Mouse (Mus musculus): Measurements from ENCODE around the gene Dnajb1.

Dnajb1 gene

DNA sequence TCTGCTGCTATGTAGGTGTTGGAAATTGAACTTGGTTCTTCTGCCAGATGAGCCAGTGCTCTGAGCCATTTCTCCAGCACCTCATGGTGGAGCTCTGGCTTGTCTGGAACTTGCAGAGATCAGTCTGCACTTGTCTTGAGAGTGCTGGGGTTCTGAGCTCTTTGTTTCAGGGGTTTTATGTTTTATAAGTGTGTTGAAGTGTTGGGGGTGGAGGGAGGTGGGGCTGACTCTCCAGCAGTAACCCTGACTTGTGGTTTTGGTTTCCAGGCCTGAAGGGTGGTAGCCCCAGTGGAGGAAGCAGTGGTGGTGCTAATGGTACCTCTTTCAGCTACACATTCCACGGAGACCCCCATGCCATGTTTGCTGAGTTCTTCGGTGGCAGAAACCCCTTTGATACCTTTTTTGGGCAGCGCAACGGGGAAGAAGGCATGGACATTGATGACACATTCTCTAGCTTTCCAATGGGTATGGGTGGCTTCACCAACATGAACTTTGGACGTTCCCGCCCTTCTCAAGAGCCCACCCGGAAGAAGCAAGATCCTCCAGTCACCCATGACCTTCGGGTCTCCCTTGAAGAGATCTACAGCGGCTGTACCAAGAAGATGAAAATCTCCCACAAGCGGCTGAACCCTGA is 1.7 kb downstream of the Dnajb1 start:
- DNase-seq (ENCODE audit: extremely low read depth, low read depth, low spot score): no peak

DNA sequence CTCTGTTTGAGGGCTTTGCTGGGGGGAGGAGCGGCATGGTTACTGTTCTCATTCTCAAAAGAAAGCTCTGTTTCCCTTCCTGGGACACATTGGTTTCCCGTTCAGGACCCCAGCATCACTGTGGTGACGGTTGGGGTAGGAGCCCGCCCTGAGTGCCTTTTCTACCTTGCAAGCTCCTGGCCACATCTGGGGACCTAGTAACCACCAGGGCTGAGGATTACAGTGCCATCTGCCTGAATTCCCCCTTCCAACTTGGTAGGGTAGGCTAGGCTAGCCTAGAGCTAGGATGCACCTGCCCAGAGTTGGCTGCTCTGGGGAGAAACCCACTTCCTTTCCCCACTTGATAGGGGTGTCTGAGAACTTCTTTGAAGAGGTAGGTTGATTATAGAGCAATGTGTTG is 3.9 kb downstream of the Dnajb1 start:
- DNase-seq (ENCODE audit: extremely low read depth, low read depth, low spot score): no peak

DNA sequence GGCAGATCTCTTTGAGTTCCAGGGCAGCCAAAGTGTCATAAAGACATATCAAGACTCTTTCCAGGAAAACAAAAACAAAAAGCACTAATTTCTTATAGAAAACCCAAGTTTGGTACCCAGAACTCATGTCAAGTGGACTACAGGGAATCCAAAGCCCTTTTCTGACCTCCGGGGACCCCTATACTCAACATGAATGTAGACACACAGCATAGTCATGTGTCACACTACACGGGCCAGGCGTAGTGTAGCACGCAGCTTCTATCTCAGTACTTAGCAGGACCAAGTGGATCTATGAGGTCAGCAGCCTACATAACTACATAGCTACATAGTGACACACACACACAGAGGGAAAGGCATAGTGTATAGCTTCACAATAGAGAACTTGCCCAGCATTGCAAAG is 5.7 kb downstream of the Dnajb1 start:
- DNase-seq (ENCODE audit: extremely low read depth, low read depth, low spot score): no peak

DNA sequence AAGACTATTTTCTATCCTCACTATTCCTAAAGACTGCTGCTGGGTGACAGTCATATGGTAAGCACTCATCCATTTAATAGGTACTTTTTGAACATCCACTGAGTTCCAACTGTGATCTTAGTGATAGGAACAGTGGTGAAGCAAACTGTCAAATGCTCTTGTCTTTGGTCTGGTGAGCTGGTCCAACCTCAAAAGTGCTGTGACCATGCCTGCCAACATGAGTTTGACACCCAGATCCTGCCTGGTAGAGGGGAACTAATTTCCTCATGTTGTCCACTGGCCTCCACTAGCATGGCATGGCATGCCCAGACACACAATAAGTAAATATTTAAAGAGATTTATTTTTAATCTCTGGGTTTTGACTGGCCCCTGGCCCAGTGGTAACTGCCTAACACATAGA is 8.6 kb downstream of the Dnajb1 start:
- DNase-seq (ENCODE audit: extremely low read depth, low read depth, low spot score): peak; percentile 87

DNA sequence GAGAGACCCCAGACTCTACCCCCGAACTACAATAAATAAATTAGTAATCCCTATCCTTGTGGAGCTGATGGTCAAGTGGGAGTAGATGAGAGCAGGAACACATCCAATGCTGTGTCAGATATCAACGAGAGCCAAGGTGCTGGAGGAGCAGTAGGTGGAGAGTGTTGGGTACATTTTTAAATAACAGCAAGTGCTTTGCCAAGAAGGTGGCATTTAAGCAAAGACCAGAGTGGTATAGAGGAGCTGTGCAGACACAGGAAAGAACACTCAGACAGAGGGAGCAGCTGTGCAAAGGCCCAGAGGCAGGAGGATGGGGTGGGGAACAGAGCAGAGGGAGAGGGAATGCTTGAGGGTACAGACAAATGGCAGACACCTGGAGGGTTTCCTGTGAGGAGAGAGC is 9.1 kb downstream of the Dnajb1 start:
- no peak for DNase-seq (ENCODE audit: extremely low read depth, low read depth, low spot score)

DNA sequence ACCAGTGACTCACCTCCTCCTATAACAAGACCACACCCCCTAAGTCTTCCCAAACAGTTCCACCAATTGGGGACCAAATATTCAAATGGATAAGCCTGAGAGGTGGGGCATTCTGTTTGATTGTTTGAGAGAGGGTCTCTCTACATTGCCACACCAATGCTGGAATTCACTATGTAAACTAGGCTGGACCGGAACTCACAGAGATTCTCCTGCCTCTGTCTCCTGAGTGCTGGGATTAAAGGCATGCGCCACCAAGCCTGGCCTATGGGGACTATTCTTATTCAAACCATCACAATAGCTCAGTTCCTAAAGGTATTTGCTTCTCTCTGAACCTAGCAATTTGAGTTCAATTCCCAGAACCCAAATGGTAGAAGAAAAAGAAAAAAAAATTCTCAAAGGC is 10.6 kb downstream of the Dnajb1 start:
- no peak for DNase-seq (ENCODE audit: extremely low read depth, low read depth, low spot score)

DNA sequence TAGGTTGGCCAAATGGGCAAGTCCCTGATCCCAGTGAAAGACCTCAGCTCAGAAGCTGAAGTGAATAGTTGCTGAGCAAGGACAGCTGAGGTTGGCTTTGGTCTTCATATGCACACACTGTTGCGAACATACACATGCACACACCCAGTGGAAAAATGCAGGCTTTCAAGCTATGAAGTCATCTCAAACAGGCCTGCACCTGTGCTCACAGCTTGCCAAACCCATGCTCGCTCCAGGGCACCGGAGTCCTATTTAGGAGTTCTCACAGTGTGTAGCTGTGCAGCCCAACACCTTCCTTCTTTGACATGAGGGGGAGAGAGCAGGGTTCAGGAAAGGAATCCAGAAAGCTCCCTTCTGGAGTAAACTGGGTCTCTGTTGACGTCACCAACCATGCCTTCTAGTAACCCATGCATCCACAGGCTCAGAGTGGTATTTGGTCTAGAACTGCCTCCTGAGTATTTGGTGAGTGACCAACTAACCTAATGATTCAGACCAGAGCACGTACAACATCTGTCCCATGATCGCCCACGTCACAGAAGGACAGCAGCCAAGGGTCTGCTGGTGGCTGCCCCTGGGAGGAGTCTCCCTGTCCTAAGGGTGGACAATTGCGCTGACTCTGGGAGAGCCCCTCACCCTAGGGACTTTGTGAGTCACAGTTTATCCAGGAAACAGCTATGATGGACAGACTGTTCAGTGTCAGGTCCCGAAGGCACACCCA is 11.7 kb downstream of the Dnajb1 start:
- DNase-seq (ENCODE audit: extremely low read depth, low read depth, low spot score): peak; percentile 90

DNA sequence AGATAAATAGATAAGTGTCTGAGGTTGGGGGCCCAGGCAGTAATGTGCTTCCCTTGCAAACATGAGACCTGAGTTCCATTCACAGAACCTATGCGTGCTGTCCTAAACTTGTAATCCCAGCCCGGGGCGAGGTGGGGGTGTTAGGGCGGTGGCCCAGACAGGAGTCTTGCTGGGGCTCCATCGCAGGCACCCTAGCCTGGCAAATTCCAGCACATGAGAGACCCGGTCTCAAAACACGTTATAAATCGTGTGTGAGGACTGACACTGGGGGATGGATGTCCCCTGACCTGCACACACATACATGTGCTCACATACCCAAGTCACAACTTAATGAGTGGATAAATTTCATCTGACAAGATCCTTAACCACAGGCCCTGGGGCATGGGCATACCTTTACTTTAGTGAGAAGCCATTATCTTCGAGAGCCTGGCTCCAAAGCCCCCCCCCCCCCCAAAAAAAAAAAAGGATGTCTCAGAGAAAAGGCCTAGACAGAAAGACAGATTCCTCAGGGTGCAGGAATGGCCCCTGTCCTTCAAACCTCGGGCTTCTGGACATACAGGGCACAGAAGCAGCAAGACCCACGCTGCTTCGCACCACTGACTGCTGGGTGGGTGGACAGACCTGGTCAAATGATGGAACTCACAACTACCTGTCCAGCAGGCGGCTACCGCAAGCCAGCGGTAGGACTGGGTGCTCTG is 13.8 kb downstream of the Dnajb1 start:
- no peak for DNase-seq (ENCODE audit: extremely low read depth, low read depth, low spot score)

DNA sequence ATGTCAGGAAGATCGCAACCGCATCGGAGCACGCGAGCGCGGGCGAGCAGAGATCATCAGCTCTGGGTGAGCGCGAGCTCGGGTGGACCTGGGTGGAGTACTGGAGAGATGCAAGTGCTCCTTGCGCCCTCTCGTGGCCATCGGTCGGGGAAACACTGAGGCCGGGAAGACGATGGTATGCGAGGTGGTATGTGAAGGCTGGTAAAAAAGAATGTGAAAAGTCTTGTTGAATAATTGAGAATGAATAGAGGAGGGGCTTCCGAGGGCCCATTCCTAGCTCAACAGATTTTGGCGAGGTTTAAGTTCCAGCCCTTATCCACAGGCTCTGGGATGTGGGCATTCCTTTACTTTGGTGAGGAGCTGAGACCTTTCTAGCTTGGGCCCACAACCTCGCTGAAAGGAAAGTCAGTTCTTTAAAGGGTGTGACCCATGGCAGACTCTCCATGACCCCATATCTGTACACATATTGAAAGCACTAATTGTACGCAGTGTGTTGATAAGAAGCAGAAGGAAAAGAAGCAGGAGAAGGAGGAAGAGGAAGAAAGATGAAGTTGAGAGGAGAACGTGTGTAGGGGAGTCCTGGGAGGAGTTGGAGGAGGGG is 14.5 kb downstream of the Dnajb1 start:
- DNase-seq (ENCODE audit: extremely low read depth, low read depth, low spot score): no peak

DNA sequence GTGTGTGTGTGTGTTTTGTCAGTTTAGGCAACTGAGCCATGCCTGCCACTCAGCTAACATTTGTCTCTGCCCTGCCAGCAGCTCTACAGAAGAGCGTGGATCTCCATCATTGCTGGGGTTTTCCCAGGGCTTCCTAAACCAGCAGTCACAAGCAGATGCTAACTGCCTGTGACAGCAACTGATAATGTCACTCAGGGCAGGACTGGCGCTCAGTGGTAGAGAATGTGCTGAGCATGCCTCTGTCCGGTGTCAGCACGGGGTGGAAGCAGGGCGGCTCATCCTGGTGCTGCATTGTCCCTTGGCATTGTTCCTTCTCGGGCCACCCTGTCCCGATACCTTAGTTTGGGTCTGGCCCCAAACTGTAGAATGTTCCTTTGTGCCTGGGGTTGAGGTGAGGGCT is 15.6 kb downstream of the Dnajb1 start:
- no peak for DNase-seq (ENCODE audit: extremely low read depth, low read depth, low spot score)

DNA sequence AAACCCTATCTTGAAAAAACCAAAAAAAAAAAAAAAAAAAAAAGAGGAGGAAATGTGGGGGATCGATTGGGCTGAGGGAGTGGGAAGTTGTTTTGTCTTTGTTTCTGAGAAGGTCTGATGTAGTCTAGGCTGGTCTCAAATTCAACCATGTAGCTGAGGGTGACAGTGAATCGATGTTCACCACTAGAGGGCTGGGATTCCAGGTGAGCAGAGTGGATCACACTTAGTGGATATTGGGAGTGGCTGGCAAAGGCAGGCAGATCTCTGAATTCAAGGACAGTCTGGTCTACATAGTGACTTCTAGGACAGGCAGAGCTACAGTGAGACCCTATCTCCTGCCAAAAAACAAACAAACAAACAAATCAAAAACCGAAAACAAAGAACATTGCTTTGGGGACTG is 16.7 kb downstream of the Dnajb1 start:
- no peak for DNase-seq (ENCODE audit: extremely low read depth, low read depth, low spot score)

DNA sequence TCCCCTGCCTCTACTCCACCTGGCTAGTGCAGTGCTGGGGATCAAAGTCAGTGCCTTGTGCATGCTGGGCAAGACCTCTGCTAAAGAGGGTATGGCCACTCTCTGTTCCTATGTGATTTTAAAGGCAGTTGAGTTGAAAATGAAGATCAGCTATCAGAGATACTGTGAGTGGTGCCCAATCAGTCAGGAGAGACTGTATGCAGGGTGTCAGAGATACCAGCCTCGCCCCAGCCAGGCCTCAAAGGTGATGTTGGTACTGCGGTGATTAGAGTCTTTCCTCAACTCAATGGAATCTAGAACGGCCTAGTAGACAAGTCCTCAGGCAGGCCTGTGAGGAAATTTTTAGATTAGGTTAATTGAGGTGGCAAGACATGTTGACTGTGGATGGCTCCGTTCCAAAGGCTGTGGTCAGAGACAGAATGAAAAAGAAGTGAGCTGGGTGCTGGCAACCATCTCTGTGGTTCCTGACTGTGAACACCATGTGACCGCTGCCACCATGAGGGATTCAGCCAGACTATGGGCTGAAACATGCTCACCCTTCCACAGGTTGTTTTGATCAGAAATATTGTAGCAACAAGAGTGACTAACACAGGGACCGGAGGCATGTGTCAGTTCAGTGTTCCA is 17.8 kb downstream of the Dnajb1 start:
- DNase-seq (ENCODE audit: extremely low read depth, low read depth, low spot score): no peak

DNA sequence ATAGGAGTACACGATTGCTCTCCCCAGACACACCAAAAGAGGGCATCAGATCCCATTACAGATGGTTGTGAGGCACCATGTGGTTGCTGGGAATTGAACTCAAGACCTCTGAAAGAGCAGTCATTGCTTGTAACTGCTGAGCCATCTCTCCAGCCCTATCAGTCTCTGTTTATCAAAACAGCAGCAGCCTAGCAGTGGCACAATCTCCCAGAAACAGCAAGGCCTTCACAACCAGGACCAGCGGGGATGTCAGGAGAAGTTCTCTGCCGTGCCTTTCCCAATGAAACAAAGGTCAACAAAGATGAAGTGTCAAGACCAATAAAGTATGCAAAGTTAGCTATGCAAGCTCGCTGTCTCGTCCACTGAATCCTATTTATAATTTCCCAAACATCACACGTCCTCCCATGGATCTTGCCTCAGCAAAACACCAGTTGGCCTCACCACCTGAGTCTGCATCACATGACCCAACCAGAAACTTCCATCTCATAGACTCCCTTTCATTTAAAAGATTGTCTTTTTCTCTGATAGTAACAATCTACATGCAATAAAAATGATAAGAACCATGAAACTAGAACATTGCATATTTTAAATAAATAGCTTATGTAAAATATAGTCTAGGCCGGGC is 24.2 kb downstream of the Dnajb1 start:
- no peak for DNase-seq (ENCODE audit: extremely low read depth, low read depth, low spot score)

DNA sequence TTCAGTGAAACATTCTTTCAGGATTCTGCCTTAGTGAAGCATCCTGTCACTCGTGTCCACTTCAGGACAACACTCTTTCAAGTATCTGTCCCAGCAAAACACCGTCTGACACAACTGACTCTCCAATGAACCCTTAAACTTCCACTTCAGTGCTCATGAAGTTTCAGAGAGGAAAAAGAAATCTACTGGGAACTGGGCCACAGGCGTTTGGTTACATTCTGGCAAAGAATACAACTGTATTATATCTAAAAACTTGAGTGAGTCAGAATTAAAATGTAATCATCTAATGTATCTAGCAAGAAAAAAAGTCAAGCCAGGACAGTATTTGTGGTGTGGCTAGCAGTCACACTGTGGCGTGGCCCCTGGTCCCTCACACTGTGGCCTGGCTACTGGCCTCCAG is 30.9 kb downstream of the Dnajb1 start:
- no peak for DNase-seq (ENCODE audit: extremely low read depth, low read depth, low spot score)

DNA sequence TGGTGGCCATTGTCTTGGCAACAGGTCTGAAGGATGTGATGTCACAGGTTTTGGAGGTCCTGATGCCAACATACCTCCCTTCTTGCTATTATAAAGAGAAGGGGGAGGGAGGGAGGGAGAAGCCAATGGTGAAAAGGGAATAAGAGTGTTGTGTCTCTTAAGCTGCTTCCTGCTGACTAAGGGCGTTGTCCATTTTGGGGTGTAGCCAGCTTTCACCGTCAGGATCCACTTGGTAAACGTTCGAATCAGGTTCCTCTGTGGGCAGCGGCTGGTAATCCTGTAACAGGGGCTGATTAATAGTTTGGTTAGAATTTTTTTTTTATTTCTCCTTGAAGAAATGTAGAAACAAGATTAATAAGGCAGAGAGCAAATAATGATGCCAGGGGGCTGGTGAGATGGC is 31.7 kb downstream of the Dnajb1 start:
- DNase-seq (ENCODE audit: extremely low read depth, low read depth, low spot score): no peak

DNA sequence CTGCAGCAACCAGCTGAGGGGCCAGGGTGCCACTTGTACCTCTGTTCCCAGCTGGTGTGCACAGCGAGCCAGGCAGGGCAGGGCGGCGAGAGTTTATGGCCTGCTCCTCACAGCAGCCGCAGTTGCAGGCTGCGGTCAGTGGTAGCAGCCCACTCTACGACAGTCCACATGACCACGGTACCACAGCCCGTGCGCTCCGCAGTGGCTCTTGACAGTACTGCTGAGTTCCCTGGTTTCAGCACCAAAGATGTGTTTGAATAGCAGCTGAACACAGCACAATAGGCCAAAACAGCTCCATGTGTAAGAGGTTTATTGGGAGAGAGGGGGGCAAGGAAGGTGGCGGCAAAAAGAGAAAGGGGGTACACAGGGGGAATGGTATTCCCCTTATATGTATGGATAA is 39.5 kb downstream of the Dnajb1 start:
- no peak for DNase-seq (ENCODE audit: extremely low read depth, low read depth, low spot score)

DNA sequence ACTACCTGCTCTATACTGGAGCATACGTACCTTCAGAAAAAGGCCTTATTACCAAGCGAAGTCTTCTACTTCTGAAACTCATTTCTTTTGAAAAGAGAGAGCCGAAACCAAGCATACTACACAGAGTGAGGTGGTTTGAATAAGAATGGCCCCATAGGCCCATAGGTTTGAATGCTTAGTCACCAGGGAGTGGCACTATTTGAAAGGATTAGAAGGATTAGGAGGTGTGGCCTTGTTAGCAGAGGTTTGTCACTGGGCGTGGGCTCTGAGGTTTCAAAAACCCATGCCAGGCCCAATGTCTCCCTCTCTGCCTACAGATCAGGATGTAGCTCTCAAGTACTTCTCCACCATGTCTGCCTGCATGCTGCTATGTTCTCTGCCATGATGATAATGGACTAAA is 40.0 kb downstream of the Dnajb1 start:
- no peak for DNase-seq (ENCODE audit: extremely low read depth, low read depth, low spot score)

DNA sequence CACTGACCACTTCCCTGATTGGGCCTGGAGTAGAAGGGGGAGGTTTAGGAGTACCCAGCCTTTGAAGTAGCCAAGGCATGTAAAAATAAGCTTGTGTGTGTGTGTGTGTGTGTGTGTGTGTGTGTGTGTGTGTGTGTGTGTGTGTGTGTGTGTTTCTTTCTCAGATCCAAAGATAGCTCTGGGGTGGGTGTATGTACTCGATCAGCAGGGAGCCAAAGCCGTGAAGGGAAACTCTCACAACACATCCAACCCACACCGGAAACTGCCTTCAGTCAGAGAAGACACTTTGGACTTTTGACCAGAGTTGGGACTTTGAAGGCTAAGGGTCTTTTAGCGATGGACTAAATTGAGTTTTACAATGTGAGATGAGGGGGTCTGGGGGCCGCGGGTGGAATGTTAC is 41.7 kb downstream of the Dnajb1 start:
- no peak for DNase-seq (ENCODE audit: extremely low read depth, low read depth, low spot score)

DNA sequence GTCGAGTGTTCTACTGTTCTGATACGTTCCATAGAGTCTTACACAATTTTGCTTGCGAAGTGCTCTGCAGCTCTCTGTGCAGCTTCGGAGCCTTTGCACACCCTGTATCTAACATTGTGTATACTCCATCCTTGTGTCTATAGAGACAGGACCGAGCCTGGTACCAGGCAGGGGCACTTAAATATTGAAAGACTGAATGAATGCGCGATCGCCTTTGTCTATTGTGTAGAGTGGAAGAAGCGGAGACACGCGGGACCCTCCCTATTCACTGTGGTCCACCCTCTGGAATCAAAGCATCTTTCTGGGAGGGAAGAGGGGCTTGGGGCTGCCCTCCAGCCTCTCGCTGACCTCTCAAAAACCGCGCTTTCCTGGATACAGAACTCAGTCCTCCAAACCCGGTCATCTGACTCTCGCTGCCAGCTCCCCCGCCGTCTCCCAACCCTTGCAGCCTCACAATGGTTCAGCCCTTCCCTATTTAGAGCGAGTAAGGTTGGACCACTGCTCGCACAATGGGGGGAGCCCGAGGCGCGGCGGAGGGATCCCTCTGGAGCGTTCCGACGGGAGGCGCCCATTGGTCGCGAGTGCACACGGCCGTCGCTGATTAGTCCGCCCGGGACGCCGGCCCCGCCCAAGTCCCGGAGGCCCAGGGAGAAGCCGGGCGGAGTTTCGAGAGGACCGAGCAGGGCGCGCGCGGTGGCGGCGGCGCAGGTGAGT is 44.2 kb downstream of the Dnajb1 start, which contains the start of gene Gipc1:
Gipc1 (plus strand) TSS at position 648 of the 714 bp plus-strand sequence.
- peak; percentile 66 for DNase-seq (ENCODE audit: extremely low read depth, low read depth, low spot score)
